Mouse (Mus musculus): ENCODE data around the gene Prpf19. TPM values are rescaled to one million over a fixed set of nuclear protein-coding genes. Genes with fewer than 3 reads are reported as not detected.

The Prpf19 gene
- polyA plus RNA-seq, 1 experiment from 2014 or later, result 47.1 TPM

DNA sequence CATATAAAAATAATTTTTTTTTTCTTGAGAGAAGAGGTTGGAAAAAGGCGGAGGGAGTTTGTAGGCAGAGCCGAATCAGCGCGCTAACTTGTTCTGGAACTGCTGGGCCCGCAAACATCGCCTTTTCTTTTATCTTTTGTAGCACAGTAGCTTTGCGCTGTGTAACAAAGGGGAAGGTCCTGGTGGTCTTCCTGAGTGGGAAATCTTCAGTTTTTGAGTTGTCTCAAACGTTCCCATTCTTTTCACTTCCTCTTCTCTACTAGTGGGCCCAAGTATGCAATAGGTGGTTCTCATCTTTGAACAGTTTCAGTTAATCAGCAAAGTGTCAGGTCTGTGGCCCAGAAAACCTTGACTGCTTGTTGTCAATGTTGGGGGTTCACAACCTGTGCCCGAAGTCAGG is 54.5 kb downstream of the Prpf19 start:
- Histone ChIP-seq H3K27me3 (ENCODE audit: poor library complexity, severe bottlenecking) (no peaks in the 10 kb centered on the region), H3K27ac (peak overlapping the region; percentile 82), H3K9me3 (no peaks in the 10 kb centered on the region), H3K36me3 (replicated peaks) (peaks cover 25% of the 10 kb centered on the region), H3K4me3 (peak overlapping the region; percentile 76), H3K4me1 (peaks cover 46% of the 10 kb centered on the region)
- 42% methylated on average over 9 of the region's 9 CpGs for WGBS
- no peak for DNase-seq (ENCODE audit: extremely low spot score, low spot score)

DNA sequence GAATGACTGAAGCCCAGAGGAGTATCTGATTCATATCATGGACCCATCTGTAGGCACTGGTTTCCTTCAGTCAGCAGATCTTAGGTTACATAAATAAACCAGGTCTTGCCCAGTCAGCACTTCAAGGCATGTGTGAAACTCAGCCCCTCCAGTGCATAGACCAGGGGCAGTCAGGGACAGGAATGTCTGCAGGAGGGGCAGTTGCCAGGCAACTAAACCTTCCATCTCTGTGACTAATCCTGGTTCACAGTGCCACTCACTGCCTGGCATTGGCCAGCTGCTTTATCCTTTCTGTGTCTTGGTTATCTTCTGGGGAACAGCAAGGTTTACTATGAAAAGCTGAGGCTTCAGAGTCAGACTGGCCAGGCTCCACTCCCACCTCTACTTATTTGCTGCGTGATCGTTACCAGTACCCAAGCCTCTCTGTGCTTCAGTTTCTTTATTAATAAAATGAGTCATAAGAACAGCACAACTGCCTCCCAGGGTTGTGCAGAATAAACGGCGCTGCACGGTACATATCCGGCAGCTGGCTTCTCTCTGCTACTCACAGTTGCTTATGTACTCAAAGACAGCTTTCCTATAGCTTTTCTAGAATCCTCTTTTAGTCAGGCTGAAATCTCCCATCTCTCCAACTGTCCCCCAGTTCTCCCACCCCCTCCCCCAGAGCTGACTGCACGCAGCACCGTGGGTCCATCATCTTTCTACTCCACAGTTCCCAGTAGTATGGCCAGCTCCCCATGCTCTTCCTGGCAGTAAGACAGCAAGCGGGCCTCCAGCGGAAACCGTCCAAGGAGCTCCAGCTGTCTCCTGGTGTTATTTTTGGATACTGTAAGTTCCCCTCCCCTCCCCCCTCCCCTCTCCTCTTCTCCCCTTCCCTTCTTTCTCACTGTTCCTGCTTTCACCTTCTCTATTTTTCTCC is 57.2 kb downstream of the Prpf19 start:
- H3K4me1 ChIP-seq, result peaks cover 34% of the 10 kb centered on the region
- H3K9me3 ChIP-seq, result no peaks in the 10 kb centered on the region
- H3K4me3 ChIP-seq, result no peak overlapping the region
- DNase-seq (ENCODE audit: extremely low spot score, low spot score), result peak; percentile 17
- H3K27me3 ChIP-seq (ENCODE audit: poor library complexity, severe bottlenecking), result no peaks in the 10 kb centered on the region
- no peaks in the 10 kb centered on the region for H3K36me3 ChIP-seq (replicated peaks)
- peak overlapping the region; percentile 41; the same call in 1 of the 2 replicates for H3K27ac ChIP-seq
- 76% methylated on average over 11 of the region's 11 CpGs for WGBS

Other genes starting within 250 kb of the Prpf19 start
- not detected in 2 replicates for gene Pga5, start 217.2 kb upstream of the Prpf19 start, polyA plus RNA-seq (2016; fragmentation: Nextera tagmentation; extraction: Ambion mirVana)
- gene Vps37c, start 206.5 kb upstream of the Prpf19 start, polyA plus RNA-seq (2016; fragmentation: Nextera tagmentation; extraction: Ambion mirVana), result 33.5 and 36.1 TPM in 2 replicates
- gene Cd5, start 156.2 kb upstream of the Prpf19 start, polyA plus RNA-seq (2016; fragmentation: Nextera tagmentation; extraction: Ambion mirVana), result not detected in 2 replicates
- not detected in 2 replicates for gene Cd6, start 65.2 kb upstream of the Prpf19 start, polyA plus RNA-seq (2016; fragmentation: Nextera tagmentation; extraction: Ambion mirVana)
- gene Slc15a3, start 55.5 kb upstream of the Prpf19 start, polyA plus RNA-seq (2016; fragmentation: Nextera tagmentation; extraction: Ambion mirVana), result 0.32 and 0.37 TPM in 2 replicates
- 110 and 115 TPM in 2 replicates for gene Tmem132a, start 25.3 kb upstream of the Prpf19 start, polyA plus RNA-seq (2016; fragmentation: Nextera tagmentation; extraction: Ambion mirVana)
- gene Tmem109, start 13.2 kb upstream of the Prpf19 start, polyA plus RNA-seq (2016; fragmentation: Nextera tagmentation; extraction: Ambion mirVana), result 51.4 and 53.8 TPM in 2 replicates
- not detected in 2 replicates for gene Zp1, start 25.4 kb downstream of the Prpf19 start, polyA plus RNA-seq (2016; fragmentation: Nextera tagmentation; extraction: Ambion mirVana)
- 0.06 and 0.09 TPM in 2 replicates for gene Ptgdr2, start 41.9 kb downstream of the Prpf19 start, polyA plus RNA-seq (2016; fragmentation: Nextera tagmentation; extraction: Ambion mirVana)
- 45.0 and 46.0 TPM in 2 replicates for gene Ccdc86, start 54.0 kb downstream of the Prpf19 start, polyA plus RNA-seq (2016; fragmentation: Nextera tagmentation; extraction: Ambion mirVana)
- not detected in 2 replicates for gene Ms4a10, start 79.4 kb downstream of the Prpf19 start, polyA plus RNA-seq (2016; fragmentation: Nextera tagmentation; extraction: Ambion mirVana)
- gene Ms4a15, start 98.0 kb downstream of the Prpf19 start, polyA plus RNA-seq (2016; fragmentation: Nextera tagmentation; extraction: Ambion mirVana), result 0.11 TPM in 1 of 2 replicates, not detected in the other
- gene Ms4a18, start 122.8 kb downstream of the Prpf19 start, polyA plus RNA-seq (2016; fragmentation: Nextera tagmentation; extraction: Ambion mirVana), result not detected in 2 replicates
- not detected in 2 replicates for gene Ms4a8a, start 185.9 kb downstream of the Prpf19 start, polyA plus RNA-seq (2016; fragmentation: Nextera tagmentation; extraction: Ambion mirVana)
- gene 1700017D01Rik, start 235.6 kb downstream of the Prpf19 start, polyA plus RNA-seq (2016; fragmentation: Nextera tagmentation; extraction: Ambion mirVana), result not detected in 2 replicates

All from forebrain, embryonic 10.5 days (tissue).